Mouse (Mus musculus) small intestine, adult 2 months (tissue): ENCODE results near the gene Efcab5.

ENCODE experiments used
- CTCF ChIP-seq: fragments of 200-500 bp; IDR thresholded peaks from 2 replicates; pipeline ENCODE4 v1.5.1; 2012; ENCODE audit warnings: low read depth, mild to moderate bottlenecking, control low read depth, inconsistent platforms, low read length, moderate library complexity, mixed read lengths; ENCODE audit not compliant: insufficient replicate concordance, insufficient read length; ENCODE audit errors: extremely low read depth
- POLR2A ChIP-seq: fragments of 200-500 bp; IDR thresholded peaks from 2 replicates; pipeline ENCODE4 v1.6.1; 2012; ENCODE audit warnings: low read depth, mild to moderate bottlenecking, control low read depth, inconsistent platforms, low read length, moderate library complexity

GRCm38 (mm10) chr11:77160744-77161143, 28.0 kb downstream of the Efcab5 start:
- TF ChIP-seq CTCF (no peak), POLR2A (no peak)
